Mouse (Mus musculus): ENCODE measurements at regions not wholly inside any gene's neighbourhood (a gene's known extent, or its start where the extent isn't known, plus 50 kb on each side); places are given as distances from the start of the nearest gene placed in this dataset. TPM values are rescaled to one million over a fixed set of nuclear protein-coding genes. Genes with fewer than 3 reads are reported as not detected.

Small RNA genes lying in the stretch of these regions (microRNA-seq; reads per million reads assigned to microRNA genes)
- not detected for gene Gm23163

All from midbrain, embryonic 11.5 days (tissue).